Mouse (Mus musculus) hindbrain, embryonic 15.5 days (tissue): ENCODE measurements at regions not wholly inside any gene's neighbourhood (a gene's known extent, or its start where the extent isn't known, plus 50 kb on each side); places are given as distances from the start of the nearest gene placed in this dataset.

Experiments used
- ATAC-seq: fragments of 200-750 bp; cut with Nextera tagmentation; 2 replicates; pipeline ENCODE4 v1.8.0; 2017; ENCODE audit warnings: low read depth, moderate number of reproducible peaks, moderate TSS enrichment; ENCODE audit not compliant: low FRiP score
- H3K27ac ChIP-seq: fragments of 300-500 bp; sonication (generic); replicated peaks from 2 replicates; pipeline ENCODE4 v1.5.1; 2015; ENCODE audit warnings: mild to moderate bottlenecking, inconsistent platforms
- H3K27me3 ChIP-seq: fragments of 300-500 bp; sonication (generic); 2 replicates; pipeline ENCODE4 v1.6.1; 2015; ENCODE audit warnings: control low read depth, inconsistent platforms
- H3K36me3 ChIP-seq: fragments of 300-500 bp; sonication (generic); 2 replicates; pipeline ENCODE4 v1.6.1; 2015; ENCODE audit warnings: control low read depth, inconsistent platforms
- H3K4me1 ChIP-seq: fragments of 300-500 bp; sonication (generic); replicated peaks from 2 replicates; pipeline ENCODE4 v1.6.1; 2015; ENCODE audit warnings: control low read depth, inconsistent platforms
- H3K4me2 ChIP-seq: fragments of 300-500 bp; sonication (generic); 2 replicates; pipeline ENCODE4 v1.6.1; 2015; ENCODE audit warnings: moderate library complexity, mild to moderate bottlenecking, inconsistent platforms
- H3K4me3 ChIP-seq: fragments of 300-500 bp; sonication (generic); 2 replicates; pipeline ENCODE4 v1.5.1; 2015; ENCODE audit warnings: mild to moderate bottlenecking, inconsistent platforms
- H3K9ac ChIP-seq: fragments of 300-500 bp; sonication (generic); 2 replicates; pipeline ENCODE4 v1.6.1; 2015; ENCODE audit warnings: inconsistent platforms
- H3K9me3 ChIP-seq: fragments of 300-500 bp; sonication (generic); 2 replicates; pipeline ENCODE4 v1.6.1; 2016; ENCODE audit warnings: control low read depth, inconsistent platforms
- WGBS: fragments of 180-500 bp; shearing (Covaris S2); methylation state at CpG from one replicate; pipeline ENCODE4 v1.1.7; 2015; 5-methylcytosine and 5-hydroxymethylcytosine counted together

DNA sequence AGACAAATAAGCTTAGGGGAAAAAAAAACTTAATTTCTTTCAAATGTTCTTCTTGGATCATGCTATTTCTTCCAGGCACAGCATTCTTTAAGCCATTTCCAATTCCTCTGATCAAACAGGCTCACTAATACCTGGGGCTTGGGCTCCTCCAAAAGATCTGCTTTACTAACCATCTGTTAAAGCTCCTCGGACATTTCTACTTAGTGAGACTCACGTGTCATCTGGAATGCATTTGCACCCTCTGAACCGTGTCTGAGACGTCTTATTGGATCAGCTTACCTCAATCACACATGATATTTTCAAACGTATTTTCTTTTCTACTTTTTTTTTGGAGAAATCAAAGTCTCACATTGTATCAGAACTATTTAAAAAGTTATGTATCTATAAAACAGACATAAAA lies 132.4 kb downstream of the Npr3 start:
- H3K9ac ChIP-seq: no peak overlapping the region
- H3K27ac ChIP-seq: no peak overlapping the region
- H3K4me2 ChIP-seq: no peak overlapping the region
- H3K9me3 ChIP-seq: no peaks in the 10 kb centered on the region
- ATAC-seq: no peak
- no peaks in the 10 kb centered on the region for H3K27me3 ChIP-seq
- H3K4me3 ChIP-seq: no peak overlapping the region
- H3K4me1 ChIP-seq: no peaks in the 10 kb centered on the region
- WGBS: 64% methylated on average over 5 of the region's 5 CpGs
- no peaks in the 10 kb centered on the region for H3K36me3 ChIP-seq

DNA sequence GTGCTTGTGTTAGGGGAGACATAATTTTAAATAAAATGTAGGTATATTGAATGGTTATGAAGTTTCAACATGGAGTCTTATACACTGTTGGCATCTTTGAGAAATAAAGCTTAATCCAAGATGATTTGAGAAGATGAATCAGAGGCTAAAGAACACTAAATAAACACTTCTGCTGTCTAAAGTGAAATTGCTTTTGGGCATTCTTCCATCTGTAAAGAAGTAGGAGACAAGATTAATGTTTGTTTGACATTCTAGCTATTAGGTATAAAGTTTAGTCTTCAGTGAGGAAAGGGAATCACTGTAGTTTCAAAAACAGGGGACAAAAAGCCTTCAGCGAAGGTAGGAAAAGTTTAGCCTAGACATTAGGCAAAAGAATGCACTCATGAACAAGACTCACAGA lies 136.5 kb downstream of the Npr3 start:
- WGBS: 93% methylated on average over 1 of the region's 1 CpGs
- Histone ChIP-seq H3K27ac (no peak overlapping the region), H3K4me1 (no peaks in the 10 kb centered on the region), H3K36me3 (no peaks in the 10 kb centered on the region), H3K4me3 (no peak overlapping the region), H3K4me2 (no peak overlapping the region), H3K9me3 (no peaks in the 10 kb centered on the region), H3K9ac (no peak overlapping the region), H3K27me3 (no peaks in the 10 kb centered on the region)
- ATAC-seq: no peak

DNA sequence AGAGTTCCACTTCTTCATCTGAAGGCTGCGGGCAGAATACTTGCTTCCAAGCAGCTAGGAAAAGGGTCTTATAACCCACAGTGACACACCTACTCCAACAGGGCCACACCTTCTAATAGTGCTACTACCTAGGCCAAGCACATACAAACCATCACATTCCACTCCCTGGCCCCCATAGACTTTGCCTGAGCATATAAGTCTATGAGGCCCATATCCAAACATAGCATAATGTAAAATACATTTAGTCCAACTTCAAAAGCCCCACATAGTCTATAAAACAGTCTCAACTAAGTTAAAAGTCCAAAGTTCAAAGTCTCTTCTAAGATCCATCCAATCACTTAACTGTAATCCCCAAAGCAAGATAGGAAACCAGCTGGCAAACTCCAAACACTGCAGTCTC lies 149.1 kb downstream of the Npr3 start:
- ATAC-seq: no peak

DNA sequence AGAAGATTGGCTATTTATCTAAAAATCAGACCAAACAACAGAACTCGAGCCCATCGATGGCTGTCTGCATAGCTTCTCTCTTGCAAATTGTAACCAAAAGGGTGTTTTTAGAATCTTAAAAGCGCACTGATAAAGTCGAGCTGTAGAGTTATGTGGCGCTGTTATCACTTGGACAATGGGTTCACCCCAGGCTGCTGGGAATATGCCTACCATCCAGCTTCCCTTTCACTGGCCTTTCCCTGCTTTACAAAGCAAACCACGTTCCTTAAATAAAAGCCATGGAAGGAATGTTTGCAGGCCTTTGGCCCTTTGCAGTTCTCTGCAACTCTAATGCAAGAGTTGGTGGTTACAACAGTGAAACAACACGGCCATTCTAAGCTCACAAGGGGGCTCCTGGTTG lies 150.3 kb downstream of the Npr3 start:
- ATAC-seq: no peak
- 57% methylated on average over 7 of the region's 7 CpGs for WGBS
- no peaks in the 10 kb centered on the region for H3K9me3 ChIP-seq
- H3K4me1 ChIP-seq: no peaks in the 10 kb centered on the region
- H3K27me3 ChIP-seq: no peaks in the 10 kb centered on the region
- no peak overlapping the region for H3K27ac ChIP-seq
- H3K4me2 ChIP-seq: no peak overlapping the region
- no peak overlapping the region for H3K9ac ChIP-seq
- H3K4me3 ChIP-seq: no peak overlapping the region
- no peaks in the 10 kb centered on the region for H3K36me3 ChIP-seq

More for the DNA sequence above, 149.1 kb downstream of the Npr3 start:
- Histone ChIP-seq H3K27me3 (no peaks in the 10 kb centered on the region), H3K36me3 (no peaks in the 10 kb centered on the region), H3K4me1 (no peaks in the 10 kb centered on the region), H3K9me3 (no peaks in the 10 kb centered on the region), H3K9ac (no peak overlapping the region), H3K4me2 (no peak overlapping the region), H3K4me3 (no peak overlapping the region), H3K27ac (no peak overlapping the region)
- WGBS: 97% methylated on average over 1 of the region's 1 CpGs

DNA sequence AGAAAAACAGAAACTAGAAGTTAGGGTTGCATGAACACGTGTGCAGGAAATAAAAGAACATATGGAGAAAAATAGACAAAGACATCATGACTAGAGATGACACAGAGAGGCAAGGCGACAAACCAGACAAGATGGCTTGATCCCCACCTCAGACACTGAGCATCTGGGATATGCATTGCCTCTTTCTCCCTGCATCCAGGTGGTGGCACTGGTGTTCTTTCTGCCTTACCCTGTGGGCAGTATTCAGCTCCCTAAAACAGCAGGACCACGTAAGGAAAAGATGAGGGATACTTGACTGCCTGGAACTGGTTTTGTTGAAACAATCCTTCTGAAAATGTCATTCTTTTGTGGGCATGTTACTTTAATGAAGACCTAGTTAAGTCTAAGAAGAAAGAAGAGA lies 153.9 kb downstream of the Npr3 start:
- H3K9ac ChIP-seq: no peak overlapping the region
- H3K27me3 ChIP-seq: no peaks in the 10 kb centered on the region
- no peaks in the 10 kb centered on the region for H3K4me1 ChIP-seq
- H3K4me2 ChIP-seq: no peak overlapping the region
- no peak for ATAC-seq
- H3K36me3 ChIP-seq: no peaks in the 10 kb centered on the region
- H3K27ac ChIP-seq: no peak overlapping the region
- H3K4me3 ChIP-seq: no peak overlapping the region
- H3K9me3 ChIP-seq: no peaks in the 10 kb centered on the region
- 23% methylated on average over 3 of the region's 3 CpGs for WGBS

DNA sequence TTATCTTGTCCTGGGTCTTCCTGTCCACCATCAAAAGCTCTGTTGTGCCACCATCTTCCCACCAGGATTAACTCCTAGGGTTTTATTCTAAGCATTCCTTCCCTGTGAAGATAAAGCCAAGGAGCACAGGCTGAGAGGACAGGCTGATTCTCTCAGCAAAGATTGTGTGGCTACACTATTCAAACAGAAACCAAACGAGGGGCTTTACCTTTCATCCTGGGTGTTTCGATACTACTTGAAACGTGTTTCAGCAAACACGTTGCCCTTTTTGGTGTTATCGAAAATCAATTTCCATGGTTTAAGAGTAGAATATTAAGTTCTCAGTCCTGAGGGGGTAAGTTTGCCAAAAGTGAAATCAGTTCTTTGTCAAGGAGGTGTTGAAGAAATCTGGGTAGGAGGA lies 156.2 kb downstream of the Npr3 start:
- ATAC-seq: no peak
- H3K27ac ChIP-seq: no peak overlapping the region
- H3K36me3 ChIP-seq: no peaks in the 10 kb centered on the region
- H3K4me1 ChIP-seq: no peaks in the 10 kb centered on the region
- H3K9ac ChIP-seq: no peak overlapping the region
- 78% methylated on average over 5 of the region's 5 CpGs for WGBS
- no peaks in the 10 kb centered on the region for H3K9me3 ChIP-seq
- H3K27me3 ChIP-seq: no peaks in the 10 kb centered on the region
- H3K4me2 ChIP-seq: no peak overlapping the region
- H3K4me3 ChIP-seq: no peak overlapping the region

GRCm38 (mm10) chr15:11749509-11749908 lies 157.6 kb downstream of the Npr3 start:
- Histone ChIP-seq H3K27me3 (no peaks in the 10 kb centered on the region), H3K9me3 (no peaks in the 10 kb centered on the region), H3K4me3 (no peak overlapping the region), H3K4me2 (no peak overlapping the region), H3K27ac (no peak overlapping the region), H3K9ac (no peak overlapping the region), H3K36me3 (no peaks in the 10 kb centered on the region), H3K4me1 (no peaks in the 10 kb centered on the region)
- WGBS: 91% methylated on average over 4 of the region's 4 CpGs
- no peak for ATAC-seq

DNA sequence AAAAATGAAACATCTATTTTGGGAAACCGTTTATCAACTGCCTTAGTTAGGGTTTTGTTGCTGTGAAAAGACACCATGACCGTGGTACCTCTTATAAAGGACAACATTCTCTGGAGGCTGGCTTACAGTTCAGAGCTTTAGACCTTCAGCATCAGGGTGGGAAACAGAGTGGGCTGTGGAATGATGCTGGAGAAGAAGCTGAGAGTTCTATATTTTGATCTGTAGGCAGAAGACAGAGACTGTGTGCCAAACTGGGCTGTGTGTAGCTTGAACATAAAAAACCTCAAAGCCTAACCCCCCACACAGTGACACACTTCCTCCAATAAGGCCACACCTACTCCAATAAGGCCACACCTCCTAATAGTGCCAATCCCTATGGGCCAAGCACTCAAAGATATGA lies 158.8 kb downstream of the Npr3 start:
- Histone ChIP-seq H3K4me1 (no peaks in the 10 kb centered on the region), H3K27ac (no peak overlapping the region), H3K36me3 (no peaks in the 10 kb centered on the region), H3K9me3 (no peaks in the 10 kb centered on the region), H3K9ac (no peak overlapping the region), H3K4me3 (no peak overlapping the region), H3K27me3 (no peaks in the 10 kb centered on the region), H3K4me2 (no peak overlapping the region)
- no peak for ATAC-seq
- WGBS: 90% methylated on average over 2 of the region's 2 CpGs

- no peaks in the 10 kb centered on the region for H3K27me3 ChIP-seq
- H3K4me3 ChIP-seq: no peak overlapping the region
- H3K4me1 ChIP-seq: peaks cover 7% of the 10 kb centered on the region
- H3K36me3 ChIP-seq: no peaks in the 10 kb centered on the region
- no peak overlapping the region for H3K4me2 ChIP-seq
- no peak overlapping the region for H3K27ac ChIP-seq
- no peaks in the 10 kb centered on the region for H3K9me3 ChIP-seq
- no peak overlapping the region for H3K9ac ChIP-seq
- WGBS: 98% methylated on average over 1 of the region's 1 CpGs
- ATAC-seq: no peak
These were observed 160.3 kb downstream of the Npr3 start for GRCm38 (mm10) chr15:11746754-11747153.

DNA sequence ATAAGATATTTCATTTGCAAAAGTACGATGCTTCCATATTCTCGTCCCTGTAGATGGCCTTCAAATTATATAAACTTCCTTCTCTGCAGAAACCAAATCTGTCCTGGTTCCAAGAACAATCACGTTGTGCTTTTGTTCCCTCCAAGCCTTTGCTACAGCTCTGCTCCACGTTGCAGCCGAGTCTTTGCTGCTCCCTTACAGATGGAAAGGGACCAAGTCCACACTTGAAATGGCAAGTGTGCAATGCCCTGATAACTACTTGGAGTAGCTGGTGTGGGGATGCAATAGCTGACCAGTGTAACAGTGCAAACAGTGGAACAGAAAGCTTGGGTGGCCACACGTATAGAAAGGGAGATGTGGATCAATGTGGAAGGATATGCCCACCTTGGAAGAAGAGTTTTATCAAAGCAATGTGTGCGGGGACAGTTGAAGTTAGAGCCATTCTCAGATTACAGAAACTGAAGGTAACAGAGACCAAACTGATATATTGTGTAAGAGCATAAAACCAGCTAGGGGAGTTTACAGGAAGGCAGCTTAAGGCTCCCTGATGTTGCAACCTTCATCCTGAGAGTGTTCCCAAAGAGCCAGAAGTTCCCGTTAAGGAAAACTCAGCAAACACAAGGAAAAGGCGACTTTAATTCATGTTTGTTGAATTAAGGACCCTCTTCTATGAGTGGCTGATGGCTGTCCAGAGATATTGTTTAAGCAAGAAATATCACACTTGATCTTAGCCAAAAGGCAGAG lies 161.3 kb downstream of the Npr3 start:
- Histone ChIP-seq H3K9ac (no peak overlapping the region), H3K36me3 (no peaks in the 10 kb centered on the region), H3K4me2 (no peak overlapping the region), H3K9me3 (no peaks in the 10 kb centered on the region), H3K27me3 (no peaks in the 10 kb centered on the region), H3K27ac (no peak overlapping the region), H3K4me1 (peaks cover 7% of the 10 kb centered on the region), H3K4me3 (no peak overlapping the region)
- WGBS: 86% methylated on average over 9 of the region's 9 CpGs
- no peak for ATAC-seq

DNA sequence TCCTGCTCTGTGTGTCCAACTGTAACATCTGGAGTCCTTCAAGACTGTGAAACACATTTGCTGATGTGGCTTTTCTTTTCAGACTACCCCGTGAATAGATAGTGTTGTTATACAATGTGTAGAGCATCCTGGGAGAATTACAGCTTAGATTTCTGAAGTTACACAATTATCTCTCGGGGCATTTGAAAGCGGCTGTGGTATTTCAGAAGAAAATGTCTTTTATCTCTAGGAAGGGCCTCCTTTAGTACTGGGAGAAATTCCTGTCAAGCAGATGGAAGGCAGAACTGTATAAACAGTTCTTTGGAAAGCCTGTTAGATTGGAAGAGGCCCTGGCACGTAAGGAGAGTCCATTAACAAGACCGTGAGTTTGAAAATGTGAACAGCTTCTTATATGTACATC lies 162.2 kb downstream of the Npr3 start:
- 66% methylated on average over 5 of the region's 5 CpGs for WGBS
- H3K4me1 ChIP-seq: peaks cover 7% of the 10 kb centered on the region
- no peak for ATAC-seq

DNA sequence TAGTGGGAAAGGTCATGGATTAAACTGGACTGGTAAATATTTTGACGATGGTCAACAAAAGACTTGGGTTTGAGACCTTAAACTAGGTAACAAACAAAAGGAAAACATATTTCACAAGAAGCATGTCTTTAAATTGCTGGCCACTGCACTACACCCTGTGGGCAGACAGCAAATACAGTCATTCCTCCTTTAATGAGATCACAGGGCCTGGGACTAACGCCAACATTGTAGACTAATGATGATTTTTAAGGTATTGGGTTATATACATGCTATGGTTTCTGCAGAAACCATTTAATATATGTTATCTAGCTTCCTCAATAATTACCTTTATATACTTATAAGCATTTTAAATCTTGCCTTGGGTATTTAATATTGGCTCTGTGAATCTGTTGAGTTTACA lies 162.8 kb downstream of the Npr3 start:
- no peak overlapping the region for H3K4me3 ChIP-seq
- H3K27ac ChIP-seq: no peak overlapping the region
- H3K27me3 ChIP-seq: no peaks in the 10 kb centered on the region
- WGBS: 83% methylated on average over 2 of the region's 2 CpGs
- no peaks in the 10 kb centered on the region for H3K9me3 ChIP-seq
- no peak overlapping the region for H3K4me2 ChIP-seq
- H3K9ac ChIP-seq: no peak overlapping the region
- H3K36me3 ChIP-seq: no peaks in the 10 kb centered on the region
- ATAC-seq: no peak
- peaks cover 7% of the 10 kb centered on the region for H3K4me1 ChIP-seq

More for the DNA sequence above, 162.2 kb downstream of the Npr3 start:
- Histone ChIP-seq H3K36me3 (no peaks in the 10 kb centered on the region), H3K9me3 (no peaks in the 10 kb centered on the region), H3K4me2 (no peak overlapping the region), H3K4me3 (no peak overlapping the region), H3K9ac (no peak overlapping the region), H3K27me3 (no peaks in the 10 kb centered on the region), H3K27ac (no peak overlapping the region)

DNA sequence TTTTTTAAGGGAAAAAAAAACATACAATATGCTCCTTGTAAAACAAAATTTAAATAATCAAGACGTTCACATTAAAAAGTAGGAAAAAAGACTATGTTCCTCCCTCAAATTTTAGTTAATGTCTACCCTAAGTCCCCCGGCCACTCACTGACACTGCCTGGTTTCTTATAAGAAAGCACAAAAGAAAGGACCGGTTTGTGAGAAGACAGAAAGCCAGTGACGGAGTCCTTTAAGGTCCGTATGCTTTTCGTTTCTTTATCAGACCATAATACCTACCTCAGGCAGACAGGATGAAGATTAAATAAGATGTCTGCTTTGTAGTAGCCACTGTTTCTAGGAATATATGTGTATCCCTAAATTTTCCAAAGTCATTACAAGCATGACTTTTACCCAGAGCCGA lies 164.3 kb downstream of the Npr3 start:
- no peak overlapping the region for H3K9ac ChIP-seq
- no peak overlapping the region for H3K4me3 ChIP-seq
- ATAC-seq: no peak
- WGBS: 84% methylated on average over 7 of the region's 7 CpGs
- no peak overlapping the region for H3K27ac ChIP-seq
- peaks cover 7% of the 10 kb centered on the region for H3K4me1 ChIP-seq
- H3K36me3 ChIP-seq: no peaks in the 10 kb centered on the region
- H3K4me2 ChIP-seq: no peak overlapping the region
- H3K9me3 ChIP-seq: no peaks in the 10 kb centered on the region
- no peaks in the 10 kb centered on the region for H3K27me3 ChIP-seq
